10 mouse cellular contexts compared by ENCODE assay signal in genomic region chr1:58458175-58458574, GRCm38 (mm10).
"Had no signal": no experiment of that assay in that cellular context is flagged by ENCODE, and none has a peak within 500 bp of the region (broad histone marks: within the 10 kb centered on the region; RNA-seq: fewer than 3 reads in every experiment).

No protein-coding gene starts in this region.

- DNase-seq: layer of hippocampus, adult 9-11 months; lung, postnatal 36 days; right cerebral cortex, postnatal 25 days; thymus, postnatal 4 days had no signal

- H3K9ac ChIP-seq: kidney, embryonic 15.5 days; limb, embryonic 12.5 days; liver, embryonic 12.5 days; neural tube, embryonic 15.5 days had no signal

- ATAC-seq: liver, embryonic 12.5 days had no signal

- H3K9me3 ChIP-seq: kidney, embryonic 15.5 days; limb, embryonic 12.5 days; liver, embryonic 12.5 days; midbrain, embryonic 10.5 days; neural tube, embryonic 15.5 days had no signal

- H3K27ac ChIP-seq: kidney, embryonic 15.5 days; limb, embryonic 12.5 days; liver, embryonic 12.5 days; midbrain, embryonic 10.5 days; neural tube, embryonic 15.5 days had no signal

- H3K27me3 ChIP-seq: kidney, embryonic 15.5 days; limb, embryonic 12.5 days; liver, embryonic 12.5 days; neural tube, embryonic 15.5 days had no signal

- H3K4me3 ChIP-seq: kidney, embryonic 15.5 days; limb, embryonic 12.5 days; liver, embryonic 12.5 days; midbrain, embryonic 10.5 days; myocyte; neural tube, embryonic 15.5 days had no signal

- H3K4me1 ChIP-seq: kidney, embryonic 15.5 days; limb, embryonic 12.5 days; liver, embryonic 12.5 days; midbrain, embryonic 10.5 days; neural tube, embryonic 15.5 days had no signal

- H3K4me2 ChIP-seq: kidney, embryonic 15.5 days; limb, embryonic 12.5 days; liver, embryonic 12.5 days; neural tube, embryonic 15.5 days had no signal
